10 mouse cellular contexts compared by ENCODE assay signal in the genomic region with DNA sequence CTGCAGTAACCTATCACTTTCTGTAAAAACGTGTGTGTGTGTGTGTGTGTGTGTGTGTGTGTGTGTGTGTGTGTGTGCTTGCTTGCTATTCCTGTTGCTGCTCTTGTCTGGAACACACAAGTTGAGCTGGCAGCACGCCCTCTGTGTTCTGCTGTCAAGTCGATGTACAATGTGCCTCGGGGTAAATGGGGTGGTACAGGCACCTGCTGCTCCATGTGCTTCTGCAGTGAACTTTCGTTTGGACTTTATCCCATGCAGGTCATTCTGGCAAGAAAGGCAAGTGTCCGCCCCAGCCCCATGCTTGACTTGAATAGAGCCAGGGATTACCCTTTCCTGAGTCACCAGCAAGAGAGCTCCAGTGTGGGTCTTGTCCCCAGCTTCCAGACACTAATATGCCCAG. TPM values are rescaled to one million over a fixed set of nuclear protein-coding genes. Genes with fewer than 3 reads are reported as not detected.
DNase-seq lines count a peak whose midpoint lies in the region; ATAC-seq and TF ChIP-seq lines count a peak whose summit lies in the region.
"Had no signal": no experiment of that assay in that cellular context is flagged by ENCODE, and none has a peak within 500 bp of the region (broad histone marks: within the 10 kb centered on the region; RNA-seq: fewer than 3 reads in every experiment).

No protein-coding gene starts in this region.

- H3K27me3 ChIP-seq in midbrain, embryonic 15.5 days (replicated peaks): no peaks in the 10 kb centered on the region

- peaks cover 33% of the 10 kb centered on the region for H3K4me1 ChIP-seq in midbrain, embryonic 15.5 days

- TF ChIP-seq CTCF in gastrocnemius, adult 2 months (IDR thresholded peaks at IDR 0.05): no peak

- 54% methylated on average over 6 of the region's 6 CpGs for WGBS in midbrain, embryonic 15.5 days

- peak overlapping the region; percentile 98 for H3K27ac ChIP-seq in gastrocnemius, adult 2 months
- no peak overlapping the region for H3K27ac ChIP-seq in midbrain, embryonic 15.5 days

- intact Hi-C loops in gastrocnemius, adult 2 months (cut with DNase I): no loop called here

- H3K9ac ChIP-seq in midbrain, embryonic 15.5 days: no peak overlapping the region

- no peak overlapping the region for H3K4me3 ChIP-seq in gastrocnemius, adult 2 months
- H3K4me3 ChIP-seq in midbrain, embryonic 15.5 days: no peak overlapping the region

- peak; percentile 80 for DNase-seq in gastrocnemius, adult 2 months
- no peak for DNase-seq in gastrocnemius, postnatal 4 days (ENCODE audit: low spot score in 2 of 2)
- peak; percentile 63 for DNase-seq in urinary bladder, postnatal 14 days (ENCODE audit: low spot score)
- no peak for DNase-seq in urinary bladder, postnatal 4 days (ENCODE audit: low spot score in 2 of 2)
- peak; percentile 83 for DNase-seq in kidney, postnatal 10 days

- no peaks in the 10 kb centered on the region for H3K9me3 ChIP-seq in midbrain, embryonic 15.5 days

- H3K36me3 ChIP-seq in midbrain, embryonic 15.5 days (replicated peaks): no peaks in the 10 kb centered on the region

- no peak for ATAC-seq in megakaryocyte progenitor cell, adult 5-6 weeks (replicated peaks; ENCODE audit: poor library complexity)
- ATAC-seq in midbrain, embryonic 15.5 days (replicated peaks): no peak
- ATAC-seq in granulocyte monocyte progenitor cell, adult 5-6 weeks (replicated peaks; ENCODE audit: poor library complexity, severe bottlenecking): no peak

- no peak overlapping the region for H3K4me2 ChIP-seq in midbrain, embryonic 15.5 days

RNA-seq across cellular contexts. Expression of a gene that starts 1.0 kb away (rescaled TPM):
- under 1 TPM in 1 of 2 experiments, not detected in 1; 0.22 TPM for total RNA-seq in gastrocnemius, adult 2 months (2021)
- not detected for total RNA-seq in gastrocnemius, postnatal 4 days (2021)
- total RNA-seq in megakaryocyte progenitor cell, adult 5-6 weeks (2015): not detected in 2 replicates
- not detected in 2 replicates for total RNA-seq in megakaryocyte progenitor cell, adult 5-6 weeks (2017)
- 0.17 and 0.23 TPM in 2 replicates for polyA plus RNA-seq in midbrain, embryonic 15.5 days (2015; fragmentation: Nextera tagmentation; extraction: Ambion mirVana)
- total RNA-seq in granulocyte monocyte progenitor cell, adult 5-6 weeks (2014; fragmentation: Nextera tagmentation): not detected in 2 replicates
- total RNA-seq in granulocyte monocyte progenitor cell, adult 5-6 weeks (2017): not detected in 2 replicates
- total RNA-seq: layer of hippocampus, postnatal 25 days had no signal
- polyA plus RNA-seq: embryonic facial prominence, embryonic 11.5 days had no signal

RNA-seq across cellular contexts. Expression of a gene that starts 21.0 kb away (rescaled TPM):
- total RNA-seq in gastrocnemius, adult 2 months (2021): 10 to 100 TPM; 56.6 to 59.6 TPM
- total RNA-seq in gastrocnemius, postnatal 4 days (2021): 10 to 100 TPM; 41.3 to 46.0 TPM
- 37.6 and 46.3 TPM in 2 replicates for total RNA-seq in megakaryocyte progenitor cell, adult 5-6 weeks (2015)
- 16.9 and 24.3 TPM in 2 replicates for total RNA-seq in megakaryocyte progenitor cell, adult 5-6 weeks (2017)
- polyA plus RNA-seq in midbrain, embryonic 15.5 days (2015; fragmentation: Nextera tagmentation; extraction: Ambion mirVana): 21.7 and 23.4 TPM in 2 replicates
- total RNA-seq in granulocyte monocyte progenitor cell, adult 5-6 weeks (2014; fragmentation: Nextera tagmentation): 39.9 and 51.5 TPM in 2 replicates
- 11.6 and 24.0 TPM in 2 replicates for total RNA-seq in granulocyte monocyte progenitor cell, adult 5-6 weeks (2017)

Comparison
In these comparisons a context has a peak if more than half of its experiments do, and no peak if none do; other contexts are left out.
1. DNase-seq: peak in gastrocnemius, adult 2 months (single experiment), urinary bladder, postnatal 14 days (single experiment) and kidney, postnatal 10 days (single experiment); none in gastrocnemius, postnatal 4 days (0 of 2) and urinary bladder, postnatal 4 days (0 of 2).